Mouse (Mus musculus) erythroblast, embryonic 14.5 days (primary cell): ENCODE measurements around the gene Pelo. TPM values are rescaled to one million over a fixed set of nuclear protein-coding genes. Genes with fewer than 3 reads are reported as not detected.

Experiments
- H3K27me3 ChIP-seq: 2 replicates; pipeline ENCODE4 v1.6.1; 2012; ENCODE audit warnings: inconsistent platforms; ENCODE audit not compliant: control insufficient read depth
- H3K36me3 ChIP-seq: 2 replicates; pipeline ENCODE4 v1.6.1; 2012; ENCODE audit warnings: mild to moderate bottlenecking, inconsistent platforms; ENCODE audit not compliant: control insufficient read depth
- H3K4me1 ChIP-seq: 2 replicates; pipeline ENCODE4 v1.6.1; 2012; ENCODE audit warnings: inconsistent platforms; ENCODE audit not compliant: control insufficient read depth
- H3K4me3 ChIP-seq: replicated peaks from 2 replicates; pipeline ENCODE3; 2012; ENCODE audit warnings: moderate library complexity, mild to moderate bottlenecking, inconsistent platforms
- H3K9me3 ChIP-seq: 2 replicates; pipeline ENCODE4 v1.6.1; 2012; ENCODE audit warnings: low read length, inconsistent platforms, mixed read lengths; ENCODE audit not compliant: control insufficient read depth
- GATA1 ChIP-seq: IDR thresholded peaks from 2 replicates; pipeline ENCODE4 v1.6.1; 2012; ENCODE audit warnings: low read length, inconsistent platforms, mixed read lengths
- TAL1 ChIP-seq: IDR thresholded peaks from 3 replicates; pipeline ENCODE4 v1.6.1; 2012; ENCODE audit warnings: low read length, inconsistent platforms, mixed read lengths
- polyA plus RNA-seq: library from polyadenylated mRNA; stranded (reverse); fragments of >175 nt; gene quantifications from 2 replicates; pipeline ENCODE4 v1.2.3, GENCODE M21; 2012

Pelo gene
- polyA plus RNA-seq, 1 experiment = 7.5 TPM

DNA sequence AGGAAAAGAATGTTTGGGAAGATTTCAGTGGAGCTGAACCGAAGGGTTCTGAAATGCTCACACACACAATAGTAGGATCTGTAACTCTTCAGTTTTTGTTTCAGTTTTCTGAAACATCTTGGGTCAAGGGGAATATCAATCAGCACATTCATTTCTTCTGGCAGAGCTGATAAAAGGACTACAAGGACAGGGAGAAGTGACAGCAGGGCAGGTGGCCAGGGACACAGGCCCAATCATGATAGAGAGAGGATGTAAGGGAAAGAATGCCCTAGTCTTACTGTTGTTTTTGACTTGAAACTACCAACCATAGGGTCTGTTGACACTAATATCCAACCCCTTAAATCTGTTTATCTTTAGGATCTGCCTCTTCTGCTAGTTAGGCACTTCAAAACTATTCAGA is 34.5 kb upstream of the Pelo start:
- no peaks in the 10 kb centered on the region for H3K36me3 ChIP-seq
- TF ChIP-seq TAL1 (no peak), GATA1 (no peak)

DNA sequence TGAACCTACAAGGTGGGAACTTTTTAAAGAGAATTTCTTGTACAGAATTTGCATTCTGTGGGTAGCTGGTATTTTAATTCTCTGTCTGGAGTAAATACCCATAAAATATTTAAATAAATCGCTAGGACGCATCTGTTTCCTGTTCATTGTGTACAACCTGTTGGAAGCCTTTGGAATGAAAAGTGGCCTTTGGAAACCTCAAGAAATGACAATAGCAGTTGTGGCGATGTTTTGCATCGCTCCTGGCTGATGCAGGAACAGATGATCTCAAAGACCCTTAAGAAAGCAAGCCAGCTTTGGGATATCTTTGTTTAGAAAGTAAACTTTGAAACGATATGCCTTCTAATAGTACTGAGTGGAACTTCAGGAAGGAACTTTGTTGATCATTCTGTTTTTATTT is 28.8 kb upstream of the Pelo start:
- no peaks in the 10 kb centered on the region for H3K9me3 ChIP-seq
- H3K36me3 ChIP-seq = no peaks in the 10 kb centered on the region
- H3K27me3 ChIP-seq = no peaks in the 10 kb centered on the region
- TF ChIP-seq GATA1 = no peak
- TF ChIP-seq TAL1 = no peak
- H3K4me3 ChIP-seq = no peak overlapping the region
- no peaks in the 10 kb centered on the region for H3K4me1 ChIP-seq

More for the DNA sequence above, 34.5 kb upstream of the Pelo start:
- no peaks in the 10 kb centered on the region for H3K9me3 ChIP-seq
- no peaks in the 10 kb centered on the region for H3K27me3 ChIP-seq
- no peak overlapping the region for H3K4me3 ChIP-seq
- no peaks in the 10 kb centered on the region for H3K4me1 ChIP-seq

DNA sequence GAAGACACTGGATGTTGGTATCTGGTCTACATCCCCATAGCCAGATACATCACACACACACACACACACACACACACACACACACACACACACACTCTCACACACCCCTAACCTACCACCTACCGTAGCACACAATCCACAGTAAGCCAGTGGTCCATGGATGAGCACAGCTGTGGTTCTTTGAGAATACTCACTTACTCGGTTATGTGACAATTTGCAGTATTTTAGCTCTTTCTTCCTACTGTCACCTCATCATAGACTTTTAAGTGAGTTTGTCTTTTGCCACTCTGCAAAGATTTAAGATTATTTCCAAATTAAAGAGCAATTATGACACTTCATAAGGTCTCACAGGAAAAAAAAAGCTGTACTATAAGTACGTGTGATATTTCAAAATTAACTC is 28.2 kb upstream of the Pelo start:
- Histone ChIP-seq H3K4me1 (no peaks in the 10 kb centered on the region), H3K4me3 (no peak overlapping the region), H3K9me3 (no peaks in the 10 kb centered on the region), H3K36me3 (no peaks in the 10 kb centered on the region), H3K27me3 (no peaks in the 10 kb centered on the region)
- TF ChIP-seq TAL1 (no peak), GATA1 (no peak)

- TF ChIP-seq GATA1 = no peak
- no peak for TF ChIP-seq TAL1
- Histone ChIP-seq H3K27me3 (no peaks in the 10 kb centered on the region), H3K36me3 (no peaks in the 10 kb centered on the region), H3K4me1 (no peaks in the 10 kb centered on the region), H3K4me3 (no peak overlapping the region), H3K9me3 (no peaks in the 10 kb centered on the region)
These were observed 27.1 kb upstream of the Pelo start for GRCm38 (mm10) chr13:115116930-115117621.

GRCm38 (mm10) chr13:115109628-115110027 is 19.6 kb upstream of the Pelo start:
- Histone ChIP-seq H3K4me3 (no peak overlapping the region), H3K27me3 (no peaks in the 10 kb centered on the region), H3K4me1 (no peaks in the 10 kb centered on the region), H3K36me3 (no peaks in the 10 kb centered on the region), H3K9me3 (no peaks in the 10 kb centered on the region)
- TF ChIP-seq TAL1 (no peak), GATA1 (no peak)

- Histone ChIP-seq H3K27me3 (peaks cover 10% of the 10 kb centered on the region), H3K4me1 (no peaks in the 10 kb centered on the region), H3K4me3 (no peak overlapping the region), H3K36me3 (no peaks in the 10 kb centered on the region), H3K9me3 (no peaks in the 10 kb centered on the region)
- TF ChIP-seq TAL1 (no peak), GATA1 (no peak)
These were observed 17.4 kb upstream of the Pelo start for GRCm38 (mm10) chr13:115107436-115107835.

- H3K4me3 ChIP-seq = no peak overlapping the region
- TF ChIP-seq GATA1 (no peak), TAL1 (no peak)
- H3K9me3 ChIP-seq = no peaks in the 10 kb centered on the region; the same call in 1 of the 2 replicates
- peaks cover 8% of the 10 kb centered on the region for H3K4me1 ChIP-seq
- H3K27me3 ChIP-seq = peaks cover 23% of the 10 kb centered on the region
- H3K36me3 ChIP-seq = no peaks in the 10 kb centered on the region
These were observed 16.2 kb upstream of the Pelo start for GRCm38 (mm10) chr13:115106183-115106582.

GRCm38 (mm10) chr13:115102754-115103153 is 12.8 kb upstream of the Pelo start:
- Histone ChIP-seq H3K4me1 (peaks cover 8% of the 10 kb centered on the region), H3K9me3 (no peaks in the 10 kb centered on the region; the same call in 1 of the 2 replicates), H3K27me3 (peaks cover 54% of the 10 kb centered on the region), H3K4me3 (no peak overlapping the region), H3K36me3 (no peaks in the 10 kb centered on the region)
- TF ChIP-seq GATA1 (no peak), TAL1 (no peak)

- no peaks in the 10 kb centered on the region; the same call in 1 of the 2 replicates for H3K9me3 ChIP-seq
- peaks cover 8% of the 10 kb centered on the region for H3K4me1 ChIP-seq
- H3K36me3 ChIP-seq = no peaks in the 10 kb centered on the region
- peaks cover 59% of the 10 kb centered on the region for H3K27me3 ChIP-seq
- no peak for TF ChIP-seq TAL1
- no peak for TF ChIP-seq GATA1
- peak within 1 kb of the TSS; percentile 42 for H3K4me3 ChIP-seq
These were observed 11.6 kb upstream of the Pelo start, which contains the start of the genes Gm49395 and Itga1 for GRCm38 (mm10) chr13:115101355-115102191. TSS of gene Gm49395 (minus strand) at chr13:115101921. TSS of gene Itga1 (minus strand) at chr13:115101964.
